Mouse (Mus musculus): ENCODE results near the gene Mfsd9. TPM values are rescaled to one million over a fixed set of nuclear protein-coding genes. Genes with fewer than 3 reads are reported as not detected.
"Not testable (repeated sequence)": the region's sequence is repeated elsewhere in the genome, so short reads cannot be mapped to it uniquely, and the experiment has no call there.

The Mfsd9 gene
- total RNA-seq, 2 experiments from 2014 or later = 0.15 to 0.41 TPM

DNA sequence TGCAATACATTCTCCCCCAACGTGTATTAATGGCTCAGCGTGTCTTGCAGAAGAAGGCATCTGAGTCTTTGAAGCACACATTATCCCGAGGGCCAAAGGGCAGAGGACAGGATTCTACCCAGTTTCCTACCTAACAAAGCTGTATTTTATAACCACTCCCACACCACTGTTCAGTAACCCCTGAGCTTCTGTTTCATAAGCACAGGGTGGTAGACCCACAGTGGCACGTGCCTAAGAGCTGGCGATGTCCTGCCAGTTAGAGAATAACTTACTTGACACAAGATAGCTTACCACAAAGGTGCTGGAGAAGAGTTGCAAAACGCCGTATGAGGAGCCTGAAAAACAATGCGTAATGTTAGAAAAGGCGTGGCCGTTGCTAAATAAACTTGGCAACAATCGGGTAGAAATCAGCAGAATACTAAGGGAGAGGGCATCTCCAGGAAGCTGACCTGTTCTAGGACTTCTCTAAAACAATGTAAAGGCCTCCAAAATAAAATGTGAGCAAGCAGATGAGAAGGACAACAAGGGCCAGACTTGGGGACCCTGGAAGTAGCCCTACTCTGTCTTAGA is 4.5 kb downstream of the Mfsd9 start:
- DNase-seq = no peak
- intact Hi-C loops (cut with DNase I) = no loop called here

DNA sequence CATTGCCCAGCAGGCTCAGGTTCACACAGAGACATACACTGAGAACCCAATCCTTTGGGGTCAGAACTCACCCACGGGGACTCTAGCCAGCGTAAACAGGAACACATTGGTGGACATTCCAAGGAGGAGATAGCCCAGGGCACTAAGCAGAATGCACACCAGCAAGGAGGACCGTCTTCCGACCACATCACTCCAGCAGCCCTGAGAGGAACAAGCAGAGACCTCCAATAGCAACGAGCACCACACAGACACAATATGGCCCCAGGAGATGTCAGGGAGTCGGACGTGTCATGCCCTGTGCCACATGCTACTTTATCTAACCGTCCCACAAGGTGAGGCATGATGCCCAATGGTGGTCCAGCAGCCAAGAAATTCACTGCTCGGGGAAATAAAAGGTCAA is 6.2 kb downstream of the Mfsd9 start:
- DNase-seq = no peak
- intact Hi-C loops (cut with DNase I) = no loop called here

DNA sequence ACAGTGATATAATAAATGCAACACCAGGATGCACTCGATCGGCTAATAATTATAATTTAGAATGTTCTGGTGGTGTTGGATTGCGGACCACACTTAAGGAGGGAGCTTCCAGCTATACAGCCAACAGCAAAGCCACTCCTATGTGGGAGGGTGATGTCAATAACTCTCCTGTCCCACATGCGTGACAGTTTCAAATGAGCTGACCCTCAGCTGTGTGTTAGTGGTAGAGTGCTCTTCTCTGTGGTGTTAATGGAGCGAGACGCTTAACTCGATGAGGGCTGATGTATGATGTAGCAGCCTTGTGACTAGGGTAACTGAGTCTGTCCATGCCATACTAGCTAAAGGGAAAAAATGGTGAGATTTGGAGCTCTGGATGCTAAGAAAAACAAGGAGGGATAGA is 7.0 kb downstream of the Mfsd9 start:
- no peak for DNase-seq
- intact Hi-C loops (cut with DNase I) = no loop called here

DNA sequence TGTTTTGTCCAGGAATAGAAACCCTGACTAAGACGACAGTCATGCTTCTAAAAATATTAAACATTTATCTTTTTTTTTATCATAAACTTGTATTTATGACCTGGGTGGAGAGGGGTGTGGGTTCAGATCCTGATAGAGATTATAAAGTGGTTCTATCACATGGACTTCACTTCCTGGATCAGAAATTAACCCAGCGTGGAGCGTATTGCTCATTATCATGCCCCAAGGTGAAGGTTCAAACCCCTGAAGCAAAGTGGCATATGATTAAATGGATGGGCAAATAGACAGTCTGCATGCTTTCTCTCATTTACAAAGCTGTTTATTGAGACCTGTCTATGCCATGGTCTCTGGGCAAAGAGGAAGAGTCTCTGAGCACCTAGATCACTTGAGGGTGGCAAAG is 13.7 kb downstream of the Mfsd9 start:
- no peak for DNase-seq
- intact Hi-C loops (cut with DNase I) = no loop called here

DNA sequence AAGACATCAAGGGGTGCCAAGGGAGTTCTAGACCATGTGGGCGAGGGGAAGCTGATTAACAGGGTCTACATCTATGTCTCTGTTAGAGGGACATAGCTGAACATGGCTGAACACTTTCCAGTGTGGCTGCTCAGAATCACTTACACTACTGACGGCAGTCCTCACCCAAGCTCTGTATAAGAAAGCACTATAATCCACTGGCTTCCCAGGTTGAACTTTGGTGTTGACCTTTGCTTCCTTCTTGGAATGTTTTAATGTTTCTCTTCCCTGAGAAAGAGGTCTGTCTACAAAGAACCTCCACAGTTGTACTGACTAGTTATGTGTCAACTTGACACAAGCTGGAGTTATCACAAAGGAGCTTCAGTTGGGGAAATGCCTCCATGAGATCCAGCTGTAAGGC is 14.4 kb downstream of the Mfsd9 start:
- intact Hi-C loops (cut with DNase I) = no loop called here
- no peak for DNase-seq

DNA sequence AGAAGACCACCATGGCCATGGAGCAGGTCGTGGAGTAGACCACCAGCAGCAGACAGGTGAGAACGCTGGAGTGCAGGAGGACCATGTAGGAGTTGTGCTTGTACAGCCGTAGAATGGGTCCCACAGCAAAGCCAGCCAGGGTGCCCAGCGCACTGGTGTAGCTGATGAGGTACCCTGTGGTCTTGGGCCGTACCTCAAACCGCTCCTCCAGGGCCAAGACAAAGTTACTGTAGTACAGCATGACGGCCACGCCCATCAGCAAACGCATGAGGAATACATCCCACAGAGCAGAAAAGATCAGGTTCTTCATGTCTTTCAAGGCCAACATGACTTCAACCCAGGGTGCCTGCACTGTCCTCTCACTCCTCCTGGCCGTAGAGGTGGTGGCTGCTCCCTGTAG is 16.4 kb downstream of the Mfsd9 start:
- DNase-seq = no peak
- intact Hi-C loops (cut with DNase I) = no loop called here

DNA sequence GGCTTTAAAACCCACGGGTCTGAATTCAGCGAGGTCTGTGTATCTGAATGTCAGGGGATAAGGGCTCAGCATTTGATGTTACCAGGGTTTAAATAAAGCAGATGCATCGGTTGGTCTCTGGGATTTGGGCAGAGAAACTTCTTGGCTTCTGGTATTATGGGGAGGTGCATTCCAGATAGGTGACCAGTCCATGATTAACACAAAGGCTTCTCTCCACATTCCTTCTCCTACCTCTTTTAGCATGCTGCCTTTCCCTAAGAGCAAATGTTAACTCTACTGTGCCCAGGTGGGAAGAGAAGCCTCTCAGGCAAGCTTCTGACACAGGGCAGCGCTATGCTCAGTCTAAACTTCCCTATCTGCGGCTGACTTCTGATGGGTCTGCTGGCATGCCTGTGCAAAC is 17.3 kb downstream of the Mfsd9 start:
- intact Hi-C loops (cut with DNase I) = no loop called here

DNA sequence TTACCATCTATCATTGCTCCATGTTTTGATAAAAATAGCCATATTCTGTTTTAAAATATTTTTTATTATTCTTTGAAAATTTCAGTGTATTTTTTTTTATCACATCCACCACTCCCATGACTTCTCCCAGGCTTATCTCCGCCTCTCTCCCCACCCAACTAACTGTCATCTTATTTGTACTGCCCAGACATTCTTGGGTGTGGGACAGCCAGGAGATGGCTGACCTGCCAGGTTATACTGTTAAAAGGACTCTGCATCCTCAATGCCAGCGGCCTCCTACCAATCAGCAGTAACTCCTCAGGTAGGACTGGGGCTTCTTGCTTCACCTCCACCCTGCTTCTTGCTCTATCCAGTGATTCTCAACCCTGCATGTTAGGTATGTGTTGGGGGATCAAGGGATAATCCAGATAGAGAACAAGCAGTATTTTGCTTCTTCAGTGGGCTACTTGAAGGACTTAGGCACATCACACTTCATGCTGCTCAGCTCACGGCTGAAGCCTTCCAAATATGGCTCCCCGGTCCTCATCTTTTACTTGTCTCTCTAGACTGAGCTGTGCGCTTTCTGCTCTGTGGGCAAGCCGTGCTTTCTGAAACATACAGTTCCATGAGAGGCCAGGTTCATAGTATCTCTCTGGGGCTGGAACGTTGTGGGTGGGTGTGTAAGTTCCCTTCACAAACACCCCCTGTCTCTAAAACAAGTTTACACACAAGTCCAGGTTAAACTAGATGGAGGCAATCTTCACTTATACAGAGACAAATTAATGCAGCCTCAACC is 19.1 kb downstream of the Mfsd9 start:
- intact Hi-C loops (cut with DNase I) = no loop called here
- DNase-seq = no peak

More for the DNA sequence above, 17.3 kb downstream of the Mfsd9 start:
- no peak for DNase-seq

DNA sequence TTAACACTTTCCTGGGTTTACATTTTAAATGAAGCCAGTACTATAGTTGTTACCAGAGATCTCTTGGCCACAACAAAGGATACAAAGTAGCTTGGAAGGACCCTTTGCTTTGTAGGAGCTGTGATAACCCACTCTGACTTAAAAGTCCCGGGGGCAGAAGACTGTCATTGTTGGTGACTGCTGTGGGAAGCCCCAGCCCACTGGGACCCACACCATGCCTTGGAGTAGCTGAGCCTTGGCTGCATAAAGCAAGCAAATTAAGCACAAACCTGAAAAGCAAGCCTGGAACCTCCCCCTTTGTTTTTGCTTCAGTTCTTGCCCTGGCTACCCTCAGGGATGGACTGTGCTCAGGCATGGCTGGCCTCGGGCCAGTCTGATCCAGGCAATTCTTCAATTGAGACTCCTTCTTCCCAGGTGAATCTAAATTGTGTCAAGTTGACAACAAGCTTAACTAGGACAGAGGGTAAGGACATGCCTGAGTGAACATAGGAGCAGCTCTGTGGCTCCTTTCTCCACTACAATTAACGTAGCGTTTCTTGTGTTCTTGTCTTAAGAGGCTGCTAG is 21.1 kb downstream of the Mfsd9 start:
- intact Hi-C loops (cut with DNase I) = loop anchor here (2.0 to 5.0 kb wide), 2 partner anchors 87 to 191 kb away; partner anchors contain the start of gene Slc9a2
- DNase-seq = no peak

DNA sequence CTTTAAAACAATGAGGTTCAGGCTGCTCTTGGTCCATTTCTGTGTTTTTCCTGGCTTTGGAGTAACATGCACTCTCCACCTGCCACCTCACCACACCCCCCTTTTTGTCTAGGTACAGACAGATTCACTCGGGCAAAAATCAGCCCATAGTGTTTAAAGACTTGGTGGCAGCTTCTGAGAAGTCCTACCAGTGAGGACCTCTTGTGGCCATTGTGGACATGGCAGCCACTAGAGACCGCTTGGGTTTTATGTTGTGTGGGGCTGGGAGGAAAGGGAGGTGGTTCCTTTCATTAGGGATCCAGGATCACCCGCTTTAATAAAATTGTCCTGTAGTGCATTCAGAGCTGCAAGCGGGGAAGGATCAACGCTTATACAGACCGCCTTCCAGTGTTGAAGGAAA is 21.9 kb downstream of the Mfsd9 start:
- DNase-seq = peak; percentile 21 to 31

DNA sequence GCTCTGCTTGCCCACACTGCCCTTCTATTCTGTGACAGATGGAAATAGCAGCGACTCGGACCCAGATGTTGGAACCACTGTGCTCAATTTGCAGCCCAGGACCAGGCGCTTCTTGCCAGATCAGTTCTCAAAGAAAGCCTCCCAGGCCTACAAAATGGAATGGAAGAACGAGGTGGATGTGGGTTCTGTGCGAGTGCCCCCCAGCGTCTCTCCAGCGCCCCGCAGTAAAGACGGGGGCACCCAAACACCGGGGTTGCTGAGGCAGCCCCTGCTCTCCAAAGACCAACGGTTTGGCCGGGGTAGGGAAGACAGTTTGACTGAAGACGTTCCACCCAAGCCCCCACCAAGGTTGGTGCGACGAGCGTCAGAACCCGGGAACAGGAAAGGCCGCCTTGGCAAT is 22.9 kb downstream of the Mfsd9 start:
- no peak for DNase-seq
- intact Hi-C loops (cut with DNase I) = loop anchor here (5.0 kb wide), 1 partner anchor 85 kb away; the partner anchor contains the start of gene Slc9a2

More for the DNA sequence above, 21.9 kb downstream of the Mfsd9 start:
- intact Hi-C loops (cut with DNase I) = loop anchor here (2.0 to 5.0 kb wide), 2 partner anchors 86 to 190 kb away; partner anchors contain the start of gene Slc9a2

DNA sequence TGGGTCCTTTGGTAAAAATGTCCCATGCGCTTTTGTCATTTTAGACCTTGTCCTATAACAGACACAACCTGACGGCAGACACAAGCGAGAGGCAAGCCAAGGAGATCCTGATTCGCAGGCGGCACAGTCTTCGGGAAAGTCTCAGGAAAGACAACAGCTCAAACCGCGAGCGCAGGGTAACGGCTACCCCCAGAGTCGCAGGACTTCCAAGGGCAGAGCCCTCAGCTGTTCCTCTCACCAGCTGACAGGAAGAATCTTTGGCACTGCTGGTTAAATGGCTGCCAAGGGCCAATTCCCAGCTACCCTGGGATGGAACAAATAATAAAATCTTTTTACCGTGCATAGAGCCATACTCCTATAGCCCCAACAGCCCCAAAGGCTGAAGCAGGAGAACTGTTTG is 25.0 kb downstream of the Mfsd9 start:
- intact Hi-C loops (cut with DNase I) = loop anchor here (5.0 kb wide), 1 partner anchor 83 kb away; the partner anchor contains the start of gene Slc9a2

DNA sequence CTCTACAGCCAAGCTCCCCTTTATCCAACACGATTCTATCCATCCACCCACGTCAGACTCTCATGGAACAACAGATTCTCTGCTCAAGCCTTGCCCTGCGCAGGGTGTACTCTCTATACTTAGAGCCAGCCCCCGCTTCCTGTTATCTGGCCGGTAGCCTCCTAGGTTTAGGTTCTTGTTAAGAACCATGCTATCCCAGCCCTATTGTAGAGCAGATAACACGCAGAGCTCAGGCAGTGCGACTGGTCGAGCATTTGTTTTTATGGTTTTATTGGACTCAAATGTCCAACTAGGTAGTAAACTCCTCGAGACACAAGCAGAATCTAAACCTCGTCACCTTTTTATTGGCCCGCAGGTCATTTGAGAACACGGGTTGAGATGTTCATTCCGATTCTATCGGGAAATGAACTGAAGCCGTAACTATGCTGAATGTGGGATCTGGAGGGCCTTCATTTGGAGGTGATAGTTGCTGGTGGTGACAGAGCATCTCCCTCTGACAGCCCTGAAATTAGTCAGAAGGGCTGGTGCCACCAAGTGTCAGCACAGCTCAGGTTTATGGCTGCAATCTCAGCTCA is 25.7 kb downstream of the Mfsd9 start:
- DNase-seq = no peak
- intact Hi-C loops (cut with DNase I) = loop anchor here (5.0 kb wide), 1 partner anchor 82 kb away; the partner anchor contains the start of gene Slc9a2

More for the DNA sequence above, 25.0 kb downstream of the Mfsd9 start:
- peak in 1 of 2 experiments; percentile 18 for DNase-seq

DNA sequence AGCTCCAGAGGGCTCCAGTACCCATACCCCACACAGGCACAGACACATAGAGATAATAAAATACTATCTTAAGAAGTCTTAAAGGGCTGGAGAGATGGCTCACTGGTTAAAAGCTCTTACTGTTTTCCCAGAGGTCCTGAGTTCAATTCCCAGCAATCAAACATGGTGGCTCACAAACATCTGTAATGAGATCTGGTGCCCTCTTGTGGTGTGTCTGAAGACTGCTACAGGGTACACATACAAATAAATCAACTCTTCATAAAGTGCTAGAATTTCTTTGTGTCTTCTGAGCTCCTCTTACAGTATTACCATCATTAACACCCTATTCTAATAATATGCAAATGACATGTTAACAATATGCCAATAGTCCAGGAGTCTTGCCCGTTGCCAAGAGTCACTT is 26.4 kb downstream of the Mfsd9 start:
- intact Hi-C loops (cut with DNase I) = no loop called here
- DNase-seq = no peak

DNA sequence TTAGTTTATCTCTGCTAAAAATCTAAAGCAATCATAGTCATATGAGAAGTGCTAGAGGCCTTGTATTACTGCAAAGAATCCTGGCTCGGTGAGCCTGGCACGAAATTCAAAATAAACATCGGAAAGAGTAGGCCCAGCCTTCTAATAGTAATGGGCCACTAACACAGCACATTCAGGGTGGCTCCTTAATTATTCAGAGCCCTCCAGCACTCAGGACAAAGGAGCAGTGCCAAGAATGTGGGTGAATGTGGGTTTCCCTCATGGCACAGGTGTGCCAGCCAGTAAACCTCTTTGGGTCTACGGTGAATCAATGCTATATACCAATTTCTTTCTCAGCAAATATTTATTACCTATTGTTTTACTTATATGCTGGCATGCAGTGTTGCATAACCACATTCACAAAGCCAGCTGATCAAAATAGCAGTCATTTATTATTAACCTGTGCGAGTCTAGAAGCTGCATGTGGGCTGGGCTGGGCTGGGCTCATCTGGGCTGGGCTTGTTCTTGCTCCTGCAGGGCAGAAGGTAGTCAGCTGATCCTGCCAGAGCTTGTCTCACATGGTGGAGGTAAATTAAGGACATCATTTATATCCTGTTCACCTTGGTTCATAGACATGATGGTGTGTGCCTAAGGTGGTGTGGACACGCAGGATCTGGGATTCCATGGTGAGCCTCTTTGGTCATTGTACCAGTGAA is 30.6 kb downstream of the Mfsd9 start:
- intact Hi-C loops (cut with DNase I) = no loop called here
- no peak for DNase-seq

DNA sequence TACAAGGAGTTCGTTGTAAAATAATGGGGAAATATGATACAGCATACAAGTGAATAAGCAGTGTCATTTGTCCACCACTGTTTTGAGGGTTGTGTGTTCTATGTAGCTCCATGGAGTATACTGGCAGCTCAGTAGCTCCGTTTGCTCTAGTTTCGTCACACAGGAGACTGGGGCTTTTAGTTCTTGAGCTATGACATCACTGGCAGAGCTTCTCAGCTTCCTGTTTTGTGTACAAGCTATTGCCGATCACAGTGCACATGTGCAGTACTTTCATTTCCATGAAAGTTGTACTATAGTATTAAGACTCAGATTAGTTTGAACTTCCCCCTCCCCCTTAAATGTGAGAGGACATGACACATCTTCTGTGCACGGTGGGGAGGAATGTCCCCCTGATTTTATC is 44.4 kb downstream of the Mfsd9 start:
- intact Hi-C loops (cut with DNase I) = no loop called here
- no peak for DNase-seq

DNA sequence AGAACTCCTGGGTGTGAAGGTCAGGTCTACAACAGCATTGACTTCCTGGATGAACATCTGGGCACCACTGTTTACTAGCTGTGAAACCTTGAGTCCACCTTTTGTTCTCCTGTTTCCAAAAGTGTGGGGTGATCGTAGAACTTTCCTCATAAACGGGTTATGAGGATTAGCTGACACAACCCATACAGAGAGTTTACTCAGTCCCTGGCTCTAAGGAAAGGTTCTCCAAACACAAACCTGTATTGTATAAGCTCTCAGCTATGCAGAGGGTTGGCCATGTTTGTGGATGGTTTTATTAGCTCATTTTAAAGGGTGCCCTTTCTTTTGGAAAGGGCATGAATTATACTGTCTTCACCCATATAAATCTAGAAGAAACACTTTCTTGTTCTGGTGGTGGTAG is 49.7 kb downstream of the Mfsd9 start:
- DNase-seq = no peak
- intact Hi-C loops (cut with DNase I) = no loop called here

DNA sequence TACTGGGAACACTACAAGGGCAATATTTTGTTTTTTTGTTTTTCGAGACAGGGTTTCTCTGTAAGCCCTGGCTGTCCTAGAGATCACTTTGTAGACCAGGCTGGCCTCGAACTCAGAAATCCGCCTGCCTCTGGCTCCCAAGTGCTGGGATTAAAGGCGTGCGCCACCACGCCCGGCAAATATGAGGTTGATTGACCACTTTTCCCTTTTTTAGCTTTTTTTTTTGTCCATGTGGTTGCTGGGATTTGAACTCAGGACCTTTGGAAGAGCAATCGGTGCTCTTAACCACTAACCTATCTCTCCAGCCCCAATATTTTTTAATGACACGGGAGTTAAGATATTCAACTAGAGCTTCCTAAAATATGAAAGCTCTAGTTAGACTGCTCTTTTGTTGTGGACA is 52.2 kb downstream of the Mfsd9 start:
- DNase-seq; intact Hi-C loops (cut with DNase I): not testable (repeated sequence)

DNA sequence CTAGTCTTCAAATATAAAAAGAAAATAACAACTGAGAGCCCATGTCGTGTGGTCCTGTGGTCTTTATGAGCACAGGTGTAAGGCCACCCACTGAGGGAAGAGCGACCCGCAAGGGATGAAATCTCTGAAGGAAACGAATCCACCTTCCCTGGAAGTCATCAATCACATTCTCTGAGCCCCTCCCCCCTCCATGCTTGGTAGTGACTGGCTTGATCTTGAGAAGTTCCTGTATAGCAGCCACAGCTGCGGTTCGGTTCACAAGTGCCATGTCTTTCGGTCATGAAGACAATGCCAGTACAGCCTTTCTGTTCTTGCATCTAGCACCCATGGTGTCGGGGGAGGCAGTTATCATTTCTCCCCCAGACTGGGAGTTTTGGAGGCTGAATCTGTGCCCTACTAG is 52.8 kb downstream of the Mfsd9 start:
- intact Hi-C loops (cut with DNase I) = no loop called here
- no peak for DNase-seq

DNA sequence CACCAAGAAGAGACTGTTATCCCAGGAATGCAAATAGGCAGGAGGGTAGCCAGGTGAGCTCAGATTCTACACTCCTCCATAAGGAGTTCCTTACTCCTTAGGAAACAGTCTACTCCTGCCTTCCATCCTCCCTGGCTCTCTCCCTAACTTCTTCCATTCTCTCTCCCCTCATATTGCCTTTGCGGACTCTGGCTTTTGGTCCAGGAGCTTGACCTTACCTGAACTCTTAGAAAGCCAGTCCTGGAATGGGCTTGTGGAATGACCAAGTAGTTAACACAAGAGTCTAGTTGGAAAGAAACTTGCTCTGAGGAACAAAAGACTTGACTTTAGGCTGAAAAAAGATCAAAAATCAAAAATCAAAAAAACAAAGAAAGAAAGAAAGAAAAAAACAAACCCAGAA is 61.9 kb downstream of the Mfsd9 start:
- intact Hi-C loops (cut with DNase I) = no loop called here
- no peak for DNase-seq

DNA sequence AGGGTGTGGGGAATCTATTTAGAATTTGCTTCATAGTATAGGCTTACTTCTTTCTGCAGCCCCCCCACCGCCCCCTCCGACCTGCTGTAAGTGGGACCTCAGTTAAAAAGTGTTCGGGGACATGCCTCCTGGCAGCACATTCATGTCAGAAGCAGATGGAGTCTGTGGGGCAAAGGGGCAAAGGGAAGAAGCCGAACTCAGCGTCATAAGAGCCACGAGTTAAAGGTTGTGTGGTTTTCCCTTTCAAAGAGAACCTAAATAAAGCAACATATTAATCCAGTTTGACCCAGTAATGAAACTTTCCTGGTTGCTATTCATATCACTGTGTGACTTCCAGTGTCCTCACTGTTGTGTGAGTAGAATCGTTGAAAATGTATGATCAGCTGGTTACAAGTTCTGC is 63.1 kb downstream of the Mfsd9 start:
- DNase-seq = no peak
- intact Hi-C loops (cut with DNase I) = no loop called here

All from gastrocnemius, postnatal 36 days (tissue).